Mouse (Mus musculus): Measurements from ENCODE around the gene Akip1. TPM values are rescaled to one million over a fixed set of nuclear protein-coding genes. Genes with fewer than 3 reads are reported as not detected.

Akip1 gene
- polyA plus RNA-seq, 1 experiment from 2014 or later = 22.2 TPM

DNA sequence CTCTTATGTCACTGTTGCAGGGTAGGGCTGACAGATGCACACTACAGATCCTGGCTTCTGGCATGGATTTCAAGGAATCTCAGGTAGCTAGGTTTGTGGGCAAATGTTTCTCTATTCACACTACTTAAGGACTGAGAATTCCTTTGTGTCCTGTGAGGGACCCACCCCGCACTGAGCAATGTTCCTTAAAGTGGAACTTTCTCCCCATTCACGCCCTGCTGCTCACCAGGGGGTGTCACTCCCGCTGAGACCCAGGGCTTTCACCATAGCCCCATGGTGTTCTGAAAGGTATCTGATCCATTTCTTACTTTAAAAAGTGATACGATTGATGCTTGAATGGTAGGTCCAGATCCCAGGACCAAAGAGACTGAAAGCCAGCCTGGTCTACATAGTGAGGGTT, 769 bp upstream of the Akip1 start:
- 33% methylated on average over 4 of the region's 4 CpGs for WGBS
- Histone ChIP-seq H3K4me1 (replicated peaks; ENCODE audit: control insufficient read depth, insufficient read depth, low read length) (no peaks in the 10 kb centered on the region), H3K4me3 (ENCODE audit: low read depth, low read length) (no peak overlapping the region), H3K9me3 (ENCODE audit: control insufficient read depth, low read length) (no peaks in the 10 kb centered on the region), H3K4me2 (replicated peaks; ENCODE audit: low read depth, low read length) (no peak overlapping the region), H3K27ac (ENCODE audit: low read depth, low read length) (no peak overlapping the region), H3K9ac (ENCODE audit: low read depth, low read length) (no peak overlapping the region), H3K27me3 (ENCODE audit: control insufficient read depth, insufficient read depth, low read length) (no peaks in the 10 kb centered on the region), H3K36me3 (ENCODE audit: control insufficient read depth, insufficient read depth, low read length) (no peaks in the 10 kb centered on the region)
- no peak for DNase-seq (ENCODE audit: low spot score)
- ATAC-seq (ENCODE audit: low FRiP score) = 0 out of 2 replicates have a peak, but pooled peaks have one; percentile 3

DNA sequence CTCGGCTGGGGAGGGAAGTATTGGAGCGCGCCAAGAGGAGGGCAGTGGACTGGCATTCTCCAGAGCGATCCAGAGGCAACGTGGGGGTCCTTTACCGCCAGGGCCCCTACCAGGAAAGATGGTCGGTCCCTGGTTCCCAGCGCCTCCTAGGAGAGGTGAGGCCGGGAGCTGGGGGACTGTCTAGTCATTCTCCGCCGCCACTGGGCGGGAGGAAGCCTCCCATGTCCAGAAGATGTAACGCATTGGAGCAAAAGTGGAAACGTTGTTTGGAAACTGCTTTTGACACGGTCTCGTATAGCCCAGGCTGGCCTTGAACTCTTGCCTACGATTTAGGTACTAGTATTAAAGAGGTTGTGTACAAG, 507 bp downstream of the Akip1 start:
- Histone ChIP-seq H3K4me1 (replicated peaks; ENCODE audit: control insufficient read depth, insufficient read depth, low read length) (no peaks in the 10 kb centered on the region), H3K36me3 (ENCODE audit: control insufficient read depth, insufficient read depth, low read length) (no peaks in the 10 kb centered on the region), H3K27ac (ENCODE audit: low read depth, low read length) (0 out of 2 replicates have a peak overlapping the region, but pooled peaks have one; percentile 17), H3K9ac (ENCODE audit: low read depth, low read length) (peak overlapping the region; percentile 64), H3K9me3 (ENCODE audit: control insufficient read depth, low read length) (no peaks in the 10 kb centered on the region), H3K27me3 (ENCODE audit: control insufficient read depth, insufficient read depth, low read length) (no peaks in the 10 kb centered on the region), H3K4me3 (ENCODE audit: low read depth, low read length) (peak overlapping the region; percentile 56), H3K4me2 (replicated peaks; ENCODE audit: low read depth, low read length) (peak overlapping the region; percentile 50)
- ATAC-seq (ENCODE audit: low FRiP score) (no peak), DNase-seq (ENCODE audit: low spot score) (no peak)
- 1% methylated on average over 17 of the region's 17 CpGs for WGBS

DNA sequence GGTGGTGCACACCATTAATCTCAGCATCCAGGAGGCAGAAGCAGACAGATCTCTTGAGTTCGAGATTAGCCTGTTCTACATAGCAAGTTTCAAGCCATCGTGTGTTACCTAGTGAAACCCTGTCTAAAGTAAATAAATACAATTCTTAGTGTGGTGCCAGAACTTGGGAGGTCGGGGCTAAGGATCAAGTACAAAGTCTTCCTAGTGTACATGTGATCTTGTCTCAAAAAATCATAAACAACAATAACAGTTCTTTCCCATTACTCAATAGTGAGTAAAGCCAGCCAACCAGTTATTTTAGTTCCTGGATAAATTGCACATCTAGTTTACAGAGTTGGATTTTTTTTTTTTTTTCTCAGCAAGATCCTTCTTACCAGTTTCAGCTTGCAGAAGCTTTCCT, 971 bp downstream of the Akip1 start:
- Histone ChIP-seq H3K4me3 (ENCODE audit: low read depth, low read length) (peak overlapping the region; percentile 56), H3K4me1 (replicated peaks; ENCODE audit: control insufficient read depth, insufficient read depth, low read length) (no peaks in the 10 kb centered on the region), H3K27ac (ENCODE audit: low read depth, low read length) (no peak overlapping the region), H3K27me3 (ENCODE audit: control insufficient read depth, insufficient read depth, low read length) (no peaks in the 10 kb centered on the region), H3K9me3 (ENCODE audit: control insufficient read depth, low read length) (no peaks in the 10 kb centered on the region), H3K36me3 (ENCODE audit: control insufficient read depth, insufficient read depth, low read length) (no peaks in the 10 kb centered on the region), H3K4me2 (replicated peaks; ENCODE audit: low read depth, low read length) (peak overlapping the region; percentile 50), H3K9ac (ENCODE audit: low read depth, low read length) (no peak overlapping the region; the same call in 1 of the 2 replicates)
- 66% methylated on average over 3 of the region's 3 CpGs for WGBS
- DNase-seq (ENCODE audit: low spot score) (no peak), ATAC-seq (ENCODE audit: low FRiP score) (no peak)

DNA sequence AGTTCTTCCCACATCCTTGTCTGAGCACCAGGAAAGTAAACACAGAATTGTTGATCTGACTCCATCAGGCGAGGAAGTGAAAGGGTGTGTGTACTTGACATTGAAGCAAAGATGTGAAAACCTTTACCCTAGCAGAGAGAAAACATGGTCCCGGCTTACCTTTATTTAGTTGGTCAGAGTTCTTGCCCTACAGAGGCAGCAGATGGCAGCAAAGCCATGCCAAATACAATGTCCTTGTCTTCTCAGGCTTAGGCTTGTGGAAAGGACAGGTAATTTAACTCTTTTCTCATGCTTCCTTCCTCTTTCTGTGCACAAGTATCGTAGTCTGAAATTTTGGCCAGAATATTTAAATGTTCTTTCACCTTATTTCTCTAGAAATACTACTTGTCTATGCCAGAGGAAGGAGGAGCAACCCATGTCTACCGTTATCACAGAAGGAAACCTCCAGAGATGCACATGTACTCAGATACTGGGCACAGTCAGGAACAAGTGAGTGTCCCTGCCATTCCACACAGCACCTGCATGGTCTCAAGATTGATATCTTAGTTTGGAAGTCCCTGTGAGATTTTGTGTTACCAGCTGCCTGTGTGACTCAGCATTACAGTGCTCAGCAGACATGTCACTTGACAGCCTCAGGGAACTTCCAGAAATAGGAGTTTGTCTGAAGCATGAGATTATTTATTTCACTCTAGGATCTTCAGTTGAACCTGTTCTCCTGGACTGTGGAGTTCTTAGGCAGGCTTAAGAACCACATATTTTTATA, 3.7 kb downstream of the Akip1 start:
- DNase-seq (ENCODE audit: low spot score) (peak; percentile 51), ATAC-seq (ENCODE audit: low FRiP score) (no peak)
- WGBS = 59% methylated on average over 4 of the region's 4 CpGs

DNA sequence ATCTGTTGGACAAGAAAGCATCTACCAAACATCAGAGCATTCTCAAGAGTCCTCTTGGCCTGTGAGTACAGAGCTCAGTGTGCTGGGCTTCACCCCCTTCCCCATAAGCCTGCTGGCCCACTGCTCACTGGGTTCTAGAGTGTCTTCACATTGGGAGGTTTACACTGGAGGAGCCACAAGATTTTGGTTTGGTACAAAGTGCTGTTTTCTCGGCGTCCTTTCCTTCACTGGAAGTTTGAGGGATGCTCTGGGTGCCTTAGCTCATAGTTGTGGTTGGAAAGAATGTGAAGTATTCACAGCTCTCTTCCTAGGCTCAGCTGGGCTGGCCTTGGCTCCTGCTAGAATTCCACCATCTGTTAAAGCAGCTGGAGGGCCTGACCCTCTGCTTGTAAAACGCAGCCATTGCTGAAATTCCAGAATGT, 5.5 kb downstream of the Akip1 start:
- no peak for DNase-seq (ENCODE audit: low spot score)
- H3K36me3 ChIP-seq (ENCODE audit: control insufficient read depth, insufficient read depth, low read length) = peaks cover 3% of the 10 kb centered on the region; the same call in 1 of the 2 replicates
- no peaks in the 10 kb centered on the region for H3K9me3 ChIP-seq (ENCODE audit: control insufficient read depth, low read length)
- no peak overlapping the region for H3K27ac ChIP-seq (ENCODE audit: low read depth, low read length)
- H3K4me2 ChIP-seq (replicated peaks; ENCODE audit: low read depth, low read length) = no peak overlapping the region
- 64% methylated on average over 3 of the region's 3 CpGs for WGBS
- no peak for ATAC-seq (ENCODE audit: low FRiP score)
- H3K4me3 ChIP-seq (ENCODE audit: low read depth, low read length) = no peak overlapping the region
- no peaks in the 10 kb centered on the region for H3K4me1 ChIP-seq (replicated peaks; ENCODE audit: control insufficient read depth, insufficient read depth, low read length)
- H3K9ac ChIP-seq (ENCODE audit: low read depth, low read length) = no peak overlapping the region
- H3K27me3 ChIP-seq (ENCODE audit: control insufficient read depth, insufficient read depth, low read length) = no peaks in the 10 kb centered on the region

More for the DNA sequence above, 3.7 kb downstream of the Akip1 start:
- no peaks in the 10 kb centered on the region for H3K4me1 ChIP-seq (replicated peaks; ENCODE audit: control insufficient read depth, insufficient read depth, low read length)
- H3K4me2 ChIP-seq (replicated peaks; ENCODE audit: low read depth, low read length) = no peak overlapping the region
- H3K36me3 ChIP-seq (ENCODE audit: control insufficient read depth, insufficient read depth, low read length) = peaks cover 2% of the 10 kb centered on the region; the same call in 1 of the 2 replicates
- H3K9me3 ChIP-seq (ENCODE audit: control insufficient read depth, low read length) = no peaks in the 10 kb centered on the region
- no peak overlapping the region for H3K4me3 ChIP-seq (ENCODE audit: low read depth, low read length)
- no peaks in the 10 kb centered on the region for H3K27me3 ChIP-seq (ENCODE audit: control insufficient read depth, insufficient read depth, low read length)
- H3K27ac ChIP-seq (ENCODE audit: low read depth, low read length) = no peak overlapping the region
- no peak overlapping the region for H3K9ac ChIP-seq (ENCODE audit: low read depth, low read length)

GRCm38 (mm10) chr7:109710069-109710468, 6.6 kb downstream of the Akip1 start:
- no peak overlapping the region for H3K4me2 ChIP-seq (replicated peaks; ENCODE audit: low read depth, low read length)
- H3K27ac ChIP-seq (ENCODE audit: low read depth, low read length) = no peak overlapping the region
- no peak overlapping the region for H3K4me3 ChIP-seq (ENCODE audit: low read depth, low read length)
- 80% methylated on average over 1 of the region's 1 CpGs for WGBS
- ATAC-seq (ENCODE audit: low FRiP score) = no peak
- DNase-seq (ENCODE audit: low spot score) = no peak
- H3K9ac ChIP-seq (ENCODE audit: low read depth, low read length) = no peak overlapping the region
- peaks cover 3% of the 10 kb centered on the region; the same call in 1 of the 2 replicates for H3K36me3 ChIP-seq (ENCODE audit: control insufficient read depth, insufficient read depth, low read length)
- no peaks in the 10 kb centered on the region for H3K9me3 ChIP-seq (ENCODE audit: control insufficient read depth, low read length)
- H3K27me3 ChIP-seq (ENCODE audit: control insufficient read depth, insufficient read depth, low read length) = no peaks in the 10 kb centered on the region
- no peaks in the 10 kb centered on the region for H3K4me1 ChIP-seq (replicated peaks; ENCODE audit: control insufficient read depth, insufficient read depth, low read length)

GRCm38 (mm10) chr7:109712198-109712597, 8.7 kb downstream of the Akip1 start:
- no peaks in the 10 kb centered on the region for H3K4me1 ChIP-seq (replicated peaks; ENCODE audit: control insufficient read depth, insufficient read depth, low read length)
- no peak overlapping the region for H3K4me2 ChIP-seq (replicated peaks; ENCODE audit: low read depth, low read length)
- no peak overlapping the region for H3K27ac ChIP-seq (ENCODE audit: low read depth, low read length)
- peaks cover 3% of the 10 kb centered on the region; the same call in 1 of the 2 replicates for H3K36me3 ChIP-seq (ENCODE audit: control insufficient read depth, insufficient read depth, low read length)
- WGBS = 92% methylated on average over 7 of the region's 7 CpGs
- no peaks in the 10 kb centered on the region for H3K9me3 ChIP-seq (ENCODE audit: control insufficient read depth, low read length)
- DNase-seq (ENCODE audit: low spot score) (no peak), ATAC-seq (ENCODE audit: low FRiP score) (no peak)
- H3K27me3 ChIP-seq (ENCODE audit: control insufficient read depth, insufficient read depth, low read length) = no peaks in the 10 kb centered on the region
- no peak overlapping the region for H3K4me3 ChIP-seq (ENCODE audit: low read depth, low read length)
- no peak overlapping the region for H3K9ac ChIP-seq (ENCODE audit: low read depth, low read length)

DNA sequence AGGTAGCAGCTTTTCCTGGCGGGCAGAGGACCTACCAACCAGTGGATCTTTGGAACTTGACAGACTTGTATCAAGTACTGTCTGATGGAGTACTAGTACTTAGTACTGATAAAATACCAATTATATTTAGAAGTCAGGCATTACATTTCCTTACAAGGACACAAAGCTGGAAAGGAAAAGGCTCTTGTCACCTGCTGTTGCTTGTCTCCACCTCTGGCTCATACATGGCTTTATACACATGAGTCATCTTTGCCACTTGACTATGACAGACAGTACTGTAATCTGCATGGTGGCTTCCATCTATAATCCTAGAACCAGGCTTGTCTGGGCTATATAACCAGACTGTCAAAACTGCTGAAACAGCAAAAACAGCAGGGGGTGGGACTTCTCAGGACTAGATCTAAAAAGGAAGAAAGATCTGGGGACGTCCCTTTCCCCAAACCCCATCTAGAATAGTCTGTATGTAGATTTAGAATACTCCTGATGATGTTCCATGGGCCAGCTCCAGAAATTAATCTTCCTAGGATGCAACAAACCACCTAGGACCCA, 10.0 kb downstream of the Akip1 start:
- Histone ChIP-seq H3K27ac (ENCODE audit: low read depth, low read length) (no peak overlapping the region), H3K4me1 (replicated peaks; ENCODE audit: control insufficient read depth, insufficient read depth, low read length) (no peaks in the 10 kb centered on the region), H3K4me3 (ENCODE audit: low read depth, low read length) (no peak overlapping the region), H3K9me3 (ENCODE audit: control insufficient read depth, low read length) (no peaks in the 10 kb centered on the region), H3K27me3 (ENCODE audit: control insufficient read depth, insufficient read depth, low read length) (no peaks in the 10 kb centered on the region), H3K9ac (ENCODE audit: low read depth, low read length) (no peak overlapping the region), H3K4me2 (replicated peaks; ENCODE audit: low read depth, low read length) (no peak overlapping the region), H3K36me3 (ENCODE audit: control insufficient read depth, insufficient read depth, low read length) (peaks cover 3% of the 10 kb centered on the region; the same call in 1 of the 2 replicates)
- ATAC-seq (ENCODE audit: low FRiP score) (no peak), DNase-seq (ENCODE audit: low spot score) (no peak)
- 90% methylated on average over 2 of the region's 2 CpGs for WGBS

- H3K4me3 ChIP-seq (ENCODE audit: low read depth, low read length) = no peak overlapping the region
- no peak overlapping the region for H3K27ac ChIP-seq (ENCODE audit: low read depth, low read length)
- H3K9ac ChIP-seq (ENCODE audit: low read depth, low read length) = no peak overlapping the region
- no peaks in the 10 kb centered on the region for H3K36me3 ChIP-seq (ENCODE audit: control insufficient read depth, insufficient read depth, low read length)
- H3K4me1 ChIP-seq (replicated peaks; ENCODE audit: control insufficient read depth, insufficient read depth, low read length) = no peaks in the 10 kb centered on the region
- no peaks in the 10 kb centered on the region for H3K27me3 ChIP-seq (ENCODE audit: control insufficient read depth, insufficient read depth, low read length)
- no peak overlapping the region for H3K4me2 ChIP-seq (replicated peaks; ENCODE audit: low read depth, low read length)
- ATAC-seq (ENCODE audit: low FRiP score) = no peak
- 67% methylated on average over 9 of the region's 9 CpGs for WGBS
- DNase-seq (ENCODE audit: low spot score) = peak; percentile 49
- H3K9me3 ChIP-seq (ENCODE audit: control insufficient read depth, low read length) = no peaks in the 10 kb centered on the region
Measured at GRCm38 (mm10) chr7:109719286-109719685, 15.8 kb downstream of the Akip1 start.
